Mouse (Mus musculus) heart, postnatal 10 days (tissue): ENCODE measurements at regions not wholly inside any gene's neighbourhood (a gene's known extent, or its start where the extent isn't known, plus 50 kb on each side); places are given as distances from the start of the nearest gene placed in this dataset.

ENCODE experiments used
- DNase-seq, 2 experiments: peaks; one replicate each; pipeline ENCODE4 v3.0.0; 2021
- intact Hi-C: fragments of 180-260 bp; cut with DNase I; formaldehyde crosslinking; loops from one replicate; pipeline ENCODE4 v1.15.1; 2025

- intact Hi-C loops = no loop called here
- DNase-seq = no peak
Measured at GRCm38 (mm10) chr1:184411066-184411465, 321.4 kb downstream of the Hlx start.

GRCm38 (mm10) chr1:184409986-184410385 lies 322.4 kb downstream of the Hlx start:
- intact Hi-C loops = no loop called here
- DNase-seq = no peak

GRCm38 (mm10) chr1:184402985-184403384 lies 329.4 kb downstream of the Hlx start:
- no peak for DNase-seq
- intact Hi-C loops = no loop called here

- peak; percentile 55 to 80 for DNase-seq
- intact Hi-C loops = loop anchor here (1.0 to 5.0 kb wide), 2 partner anchors 129 to 342 kb away; no protein-coding TSS in a partner anchor
Measured at GRCm38 (mm10) chr1:184395215-184395614, 337.2 kb downstream of the Hlx start.

DNA sequence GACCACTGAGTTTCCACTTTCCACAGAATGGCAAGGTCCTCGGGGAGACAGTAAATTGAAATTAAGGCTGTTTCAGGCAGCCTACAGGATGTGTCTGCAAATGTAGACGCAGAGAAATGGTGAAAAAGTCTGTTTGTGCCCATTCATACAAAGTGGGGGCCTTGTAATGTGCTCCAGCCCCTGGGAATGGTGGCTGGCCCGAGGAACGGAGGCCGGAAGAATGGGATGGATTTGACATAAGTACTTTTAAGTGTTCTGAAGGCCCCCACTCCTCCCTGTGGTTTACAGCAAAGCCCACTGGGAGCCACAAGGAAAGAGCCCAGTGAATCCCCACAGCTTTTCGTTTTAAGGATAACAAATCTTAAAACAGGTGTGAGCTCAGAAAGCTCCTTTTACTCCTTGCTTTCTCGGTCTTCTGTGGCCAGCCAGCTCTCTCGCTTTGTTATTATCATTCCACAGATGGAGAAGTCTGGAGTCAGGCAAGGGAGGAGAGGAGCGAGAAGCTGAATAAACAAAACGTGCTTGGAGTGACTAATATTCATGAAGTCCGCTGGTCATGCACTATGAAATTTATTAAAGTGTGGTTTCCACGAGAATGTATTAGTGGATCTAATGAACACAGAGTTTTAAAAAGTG lies 337.7 kb downstream of the Hlx start:
- peak in 1 of 2 experiments; percentile 10 for DNase-seq
- intact Hi-C loops = loop anchor here (1.0 to 5.0 kb wide), 2 partner anchors 128 to 343 kb away; no protein-coding TSS in a partner anchor

- no peak for DNase-seq
- intact Hi-C loops = no loop called here
Measured at GRCm38 (mm10) chr1:184384088-184384823, 348.2 kb downstream of the Hlx start.

DNA sequence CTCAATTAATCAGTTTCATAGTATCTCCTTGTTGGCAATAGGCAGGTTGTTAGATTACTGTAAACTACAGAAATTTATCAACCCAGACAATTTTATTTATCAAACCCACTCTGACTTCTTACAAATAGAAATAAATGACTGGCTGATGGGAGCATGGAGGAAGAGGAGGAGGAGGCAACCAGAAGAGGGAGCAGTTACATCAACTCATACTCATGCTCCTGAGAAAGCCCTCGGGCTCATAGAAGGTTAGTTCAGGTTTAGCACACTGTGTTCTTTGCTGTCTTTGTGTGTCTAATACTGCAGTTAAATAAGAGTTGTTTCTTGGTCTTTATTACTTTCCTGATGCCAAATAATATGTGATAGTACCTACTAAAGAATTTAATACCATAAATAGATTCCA lies 344.6 kb upstream of the 1700056E22Rik start:
- DNase-seq = no peak
- intact Hi-C loops = no loop called here

DNA sequence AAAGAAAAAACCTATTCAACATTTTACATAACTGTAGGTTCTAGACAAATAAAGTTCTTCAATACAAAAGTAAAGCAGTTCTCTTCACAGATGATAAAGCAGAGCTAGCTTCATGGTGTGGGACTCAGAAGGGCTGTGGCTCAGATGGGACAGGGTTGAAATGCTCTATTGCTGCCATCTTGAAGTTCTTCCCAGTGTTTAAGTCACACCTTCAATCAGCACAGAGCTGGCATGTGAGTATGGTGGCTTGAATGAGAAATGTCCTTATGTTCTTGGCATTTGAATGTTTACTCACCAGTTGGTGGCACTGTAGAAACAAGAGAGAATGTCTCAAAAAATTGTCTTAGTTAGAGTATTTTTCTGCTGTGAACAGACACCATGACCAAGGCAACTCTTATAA lies 330.9 kb upstream of the 1700056E22Rik start:
- intact Hi-C loops = no loop called here
- no peak for DNase-seq

DNA sequence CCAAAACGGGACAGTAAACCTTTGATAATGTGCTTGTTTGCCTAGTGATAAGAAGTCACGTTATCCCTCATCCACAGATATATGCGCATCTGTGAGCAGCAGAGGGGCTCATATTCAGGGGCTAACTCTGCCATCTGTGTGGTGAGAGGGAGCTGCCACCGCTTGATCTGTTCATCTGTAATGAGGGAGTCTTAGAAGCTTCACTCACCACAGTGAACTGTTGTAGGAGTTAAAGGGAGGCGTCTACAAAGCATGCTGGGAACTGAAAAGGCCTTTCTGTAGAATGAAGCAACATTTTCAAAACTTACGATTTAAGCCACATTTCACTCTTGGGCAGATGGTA lies 324.1 kb upstream of the 1700056E22Rik start:
- no peak for DNase-seq
- intact Hi-C loops = no loop called here

- DNase-seq = peak in 1 of 2 experiments; percentile 30
- intact Hi-C loops = no loop called here
Measured at GRCm38 (mm10) chr1:184357474-184358225, 323.5 kb upstream of the 1700056E22Rik start.

DNA sequence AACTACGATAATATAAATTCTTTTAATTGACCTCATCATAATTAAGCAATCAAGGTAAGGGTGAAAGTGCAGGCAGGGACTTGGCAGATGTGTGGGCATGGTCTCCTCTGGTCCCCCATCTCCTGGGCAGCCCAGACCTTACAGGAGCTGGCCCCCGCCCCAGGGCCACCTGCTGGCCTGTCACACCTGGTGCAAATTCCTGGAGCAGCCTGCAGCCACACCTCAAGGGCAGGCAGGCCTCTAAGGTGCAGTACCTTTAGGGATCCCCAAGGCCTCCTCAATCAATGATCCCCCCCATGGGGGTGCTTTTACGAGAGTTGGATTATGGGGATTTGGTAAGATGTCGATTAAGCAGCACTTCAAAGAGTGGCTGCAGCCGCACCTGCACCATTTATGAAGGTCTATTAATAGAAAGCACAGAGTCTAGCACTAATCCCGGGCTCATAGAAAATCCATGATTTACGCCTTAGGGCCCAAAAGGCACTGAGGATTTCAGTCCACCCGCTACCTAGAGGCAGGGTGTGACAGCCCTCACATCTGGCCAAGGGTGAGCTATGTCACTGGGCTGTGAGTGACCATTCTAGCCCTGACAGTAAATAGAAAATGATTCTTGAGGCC lies 319.8 kb upstream of the 1700056E22Rik start:
- DNase-seq = no peak
- intact Hi-C loops = no loop called here

DNA sequence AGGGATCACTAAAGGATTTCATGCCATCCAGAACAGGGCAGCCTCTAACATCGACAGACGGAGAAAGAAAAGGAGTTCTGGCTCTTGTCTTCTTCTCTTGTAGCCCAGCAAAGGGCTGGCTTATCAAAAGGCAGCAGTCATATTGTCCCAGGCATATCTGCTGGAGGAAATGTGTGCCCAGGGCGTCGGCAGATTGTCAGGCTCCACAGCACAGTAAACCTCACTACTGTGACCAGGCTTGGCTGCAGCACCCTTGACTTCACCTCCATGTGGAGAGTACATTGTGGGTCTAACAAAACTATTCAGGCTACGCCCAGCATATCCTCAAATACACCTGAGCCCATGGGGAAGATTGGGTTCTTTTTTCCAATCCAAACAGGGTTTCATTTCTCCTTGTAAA lies 317.7 kb upstream of the 1700056E22Rik start:
- intact Hi-C loops = no loop called here
- no peak for DNase-seq

- no peak for DNase-seq
- intact Hi-C loops = no loop called here
Measured at GRCm38 (mm10) chr1:184344829-184345228, 310.7 kb upstream of the 1700056E22Rik start.

DNA sequence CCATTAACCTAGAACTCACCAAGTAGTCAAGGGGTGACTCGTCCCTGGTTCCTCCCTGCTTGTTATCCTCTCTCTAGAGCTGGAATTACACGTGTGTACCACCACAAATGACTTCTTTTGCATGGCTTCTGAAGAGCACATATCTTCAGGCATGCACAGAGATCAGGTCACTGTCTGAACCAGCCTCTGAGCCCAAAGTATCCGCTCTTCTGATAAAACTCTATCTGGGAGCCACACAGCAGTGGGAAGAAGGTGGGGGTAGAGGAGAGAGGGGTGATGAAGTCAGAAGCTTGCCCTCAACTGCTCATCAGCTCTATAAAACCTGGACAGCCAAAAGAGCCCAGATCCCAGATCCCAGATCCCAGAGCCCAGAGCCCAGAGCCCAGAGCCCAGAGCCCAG lies 301.9 kb upstream of the 1700056E22Rik start:
- intact Hi-C loops = no loop called here
- no peak for DNase-seq

GRCm38 (mm10) chr1:184335281-184335680 lies 301.2 kb upstream of the 1700056E22Rik start:
- DNase-seq = no peak
- intact Hi-C loops = no loop called here

DNA sequence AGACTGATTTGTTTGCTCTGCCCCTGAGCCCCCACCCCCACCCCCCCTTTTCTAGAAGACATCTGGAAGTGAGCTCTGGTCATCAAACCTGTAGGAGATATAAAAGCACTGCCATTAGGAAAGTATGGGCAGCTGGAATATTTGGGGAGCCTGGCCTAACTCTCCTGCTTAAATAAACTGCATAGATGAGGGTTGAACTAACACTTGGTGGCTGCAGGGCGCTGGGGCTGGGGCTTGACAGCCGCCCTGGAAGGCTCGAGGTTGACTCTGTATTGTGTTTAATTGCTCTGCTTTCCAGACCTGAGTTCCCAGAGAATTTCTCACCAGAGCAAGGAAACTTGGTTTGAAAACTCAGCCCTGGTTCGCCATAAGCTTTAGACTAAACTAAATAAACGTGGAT lies 300.7 kb upstream of the 1700056E22Rik start:
- intact Hi-C loops = no loop called here
- no peak for DNase-seq

- intact Hi-C loops = no loop called here
- no peak for DNase-seq
Measured at GRCm38 (mm10) chr1:184333086-184333485, 299.0 kb upstream of the 1700056E22Rik start.

DNA sequence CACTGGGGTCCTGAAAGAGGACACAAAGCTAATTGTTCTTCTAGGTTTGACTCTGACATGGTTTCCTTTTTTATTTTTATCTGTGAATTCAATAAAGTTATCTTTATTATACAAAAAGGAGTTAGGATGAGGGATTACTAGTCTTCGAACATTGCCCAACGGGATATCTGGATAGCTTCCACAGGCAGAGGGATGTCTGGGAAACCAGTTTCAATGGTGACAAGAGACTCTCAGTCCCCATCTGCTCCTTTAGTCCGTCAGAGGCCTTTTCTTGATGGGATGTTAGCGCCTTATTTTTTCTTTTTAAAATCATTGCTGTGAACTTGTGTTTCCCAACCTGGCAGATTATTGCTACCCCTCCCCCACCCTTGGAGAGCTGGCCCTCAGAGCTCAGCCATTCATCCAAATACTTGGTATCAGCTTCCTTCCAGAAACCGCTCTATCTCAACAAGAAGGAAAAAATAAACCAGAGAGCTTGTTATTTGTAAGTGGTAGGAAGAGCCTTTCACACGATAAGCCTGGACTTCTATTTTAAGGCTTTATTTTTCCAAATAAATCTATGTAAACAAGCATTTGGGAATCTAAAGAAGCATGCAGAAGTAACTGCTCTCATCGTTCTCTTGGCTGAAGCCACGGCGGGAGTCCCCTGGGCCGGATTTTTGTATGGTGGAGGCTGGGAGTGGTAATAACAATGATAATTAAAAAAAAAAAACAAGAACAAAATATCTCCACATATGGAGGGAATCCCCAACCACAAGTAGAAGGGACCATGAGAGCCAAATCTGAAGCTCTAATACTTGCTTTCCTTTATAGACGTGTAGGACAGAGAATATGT lies 296.6 kb upstream of the 1700056E22Rik start:
- peak; percentile 41 to 42 for DNase-seq

GRCm38 (mm10) chr1:184326191-184326590 lies 292.1 kb upstream of the 1700056E22Rik start:
- intact Hi-C loops = no loop called here

More for the DNA sequence above, 296.6 kb upstream of the 1700056E22Rik start:
- intact Hi-C loops = no loop called here

GRCm38 (mm10) chr1:184324234-184324633 lies 290.1 kb upstream of the 1700056E22Rik start:
- no peak for DNase-seq
- intact Hi-C loops = no loop called here

More at GRCm38 (mm10) chr1:184326191-184326590, 292.1 kb upstream of the 1700056E22Rik start:
- DNase-seq = no peak
